Mouse (Mus musculus): ENCODE measurements around the gene Ifng. TPM values are rescaled to one million over a fixed set of nuclear protein-coding genes. Genes with fewer than 3 reads are reported as not detected.
"Not testable (repeated sequence)": the region's sequence is repeated elsewhere in the genome, so short reads cannot be mapped to it uniquely, and the experiment has no call there.

The Ifng gene
- polyA plus RNA-seq, 1 experiment from 2014 or later: not detected

- H3K4me1 ChIP-seq (ENCODE audit: control insufficient read depth, insufficient read depth, low read length): no peaks in the 10 kb centered on the region
- H3K4me3 ChIP-seq (ENCODE audit: low read depth, low read length): no peak overlapping the region
- H3K9me3 ChIP-seq (replicated peaks; ENCODE audit: control insufficient read depth, low read length): no peaks in the 10 kb centered on the region
- DNase-seq (ENCODE audit: low spot score) (no peak), ATAC-seq (replicated peaks; ENCODE audit: insufficient number of reproducible peaks, low FRiP score, low TSS enrichment, low read depth) (no peak)
- H3K27ac ChIP-seq (replicated peaks; ENCODE audit: low read depth, low read length): no peak overlapping the region
- H3K27me3 ChIP-seq (ENCODE audit: control insufficient read depth, insufficient read depth, low read length): no peaks in the 10 kb centered on the region
- H3K36me3 ChIP-seq (replicated peaks; ENCODE audit: control insufficient read depth, insufficient read depth, low read depth, low read length): no peaks in the 10 kb centered on the region
- WGBS: 72% methylated on average over 6 of the region's 6 CpGs
- no peak overlapping the region for H3K9ac ChIP-seq (replicated peaks; ENCODE audit: low read length)
- no peak overlapping the region for H3K4me2 ChIP-seq (ENCODE audit: low read depth, low read length)
Observed at GRCm38 (mm10) chr10:118466481-118466880, 25.6 kb downstream of the Ifng start.

GRCm38 (mm10) chr10:118469047-118469446 is 28.2 kb downstream of the Ifng start:
- Histone ChIP-seq H3K9me3 (replicated peaks; ENCODE audit: control insufficient read depth, low read length) (no peaks in the 10 kb centered on the region), H3K9ac (replicated peaks; ENCODE audit: low read length) (no peak overlapping the region), H3K4me3 (ENCODE audit: low read depth, low read length) (no peak overlapping the region), H3K27ac (replicated peaks; ENCODE audit: low read depth, low read length) (no peak overlapping the region), H3K4me1 (ENCODE audit: control insufficient read depth, insufficient read depth, low read length) (no peaks in the 10 kb centered on the region), H3K27me3 (ENCODE audit: control insufficient read depth, insufficient read depth, low read length) (no peaks in the 10 kb centered on the region), H3K4me2 (ENCODE audit: low read depth, low read length) (no peak overlapping the region), H3K36me3 (replicated peaks; ENCODE audit: control insufficient read depth, insufficient read depth, low read depth, low read length) (no peaks in the 10 kb centered on the region)
- no peak for DNase-seq (ENCODE audit: low spot score)
- no peak for ATAC-seq (replicated peaks; ENCODE audit: insufficient number of reproducible peaks, low FRiP score, low TSS enrichment, low read depth)
- 82% methylated on average over 3 of the region's 3 CpGs for WGBS

- Histone ChIP-seq H3K9me3 (replicated peaks; ENCODE audit: control insufficient read depth, low read length) (no peaks in the 10 kb centered on the region), H3K36me3 (replicated peaks; ENCODE audit: control insufficient read depth, insufficient read depth, low read depth, low read length) (no peaks in the 10 kb centered on the region), H3K4me3 (ENCODE audit: low read depth, low read length) (no peak overlapping the region), H3K27ac (replicated peaks; ENCODE audit: low read depth, low read length) (no peak overlapping the region), H3K27me3 (ENCODE audit: control insufficient read depth, insufficient read depth, low read length) (no peaks in the 10 kb centered on the region), H3K4me1 (ENCODE audit: control insufficient read depth, insufficient read depth, low read length) (no peaks in the 10 kb centered on the region), H3K4me2 (ENCODE audit: low read depth, low read length) (no peak overlapping the region), H3K9ac (replicated peaks; ENCODE audit: low read length) (no peak overlapping the region)
- DNase-seq (ENCODE audit: low spot score) (no peak), ATAC-seq (replicated peaks; ENCODE audit: insufficient number of reproducible peaks, low FRiP score, low TSS enrichment, low read depth) (no peak)
- WGBS: 77% methylated on average over 13 of the region's 13 CpGs
Observed at GRCm38 (mm10) chr10:118470296-118470957, 29.6 kb downstream of the Ifng start.

GRCm38 (mm10) chr10:118472846-118473245 is 32.0 kb downstream of the Ifng start:
- WGBS: 76% methylated on average over 1 of the region's 1 CpGs
- not testable (repeated sequence) for ATAC-seq (replicated peaks; ENCODE audit: insufficient number of reproducible peaks, low FRiP score, low TSS enrichment, low read depth); DNase-seq (ENCODE audit: low spot score); H3K4me3 ChIP-seq (ENCODE audit: low read depth, low read length); H3K9me3 ChIP-seq (replicated peaks; ENCODE audit: control insufficient read depth, low read length); H3K4me2 ChIP-seq (ENCODE audit: low read depth, low read length); H3K27me3 ChIP-seq (ENCODE audit: control insufficient read depth, insufficient read depth, low read length); H3K27ac ChIP-seq (replicated peaks; ENCODE audit: low read depth, low read length); H3K9ac ChIP-seq (replicated peaks; ENCODE audit: low read length); H3K4me1 ChIP-seq (ENCODE audit: control insufficient read depth, insufficient read depth, low read length); H3K36me3 ChIP-seq (replicated peaks; ENCODE audit: control insufficient read depth, insufficient read depth, low read depth, low read length)

GRCm38 (mm10) chr10:118476696-118477095 is 35.9 kb downstream of the Ifng start:
- ATAC-seq (replicated peaks; ENCODE audit: insufficient number of reproducible peaks, low FRiP score, low TSS enrichment, low read depth): no peak
- no peak for DNase-seq (ENCODE audit: low spot score)
- no peak overlapping the region for H3K4me2 ChIP-seq (ENCODE audit: low read depth, low read length)
- H3K9me3 ChIP-seq (replicated peaks; ENCODE audit: control insufficient read depth, low read length): no peaks in the 10 kb centered on the region
- H3K4me1 ChIP-seq (ENCODE audit: control insufficient read depth, insufficient read depth, low read length): no peaks in the 10 kb centered on the region
- no peak overlapping the region for H3K9ac ChIP-seq (replicated peaks; ENCODE audit: low read length)
- no peak overlapping the region for H3K27ac ChIP-seq (replicated peaks; ENCODE audit: low read depth, low read length)
- no peaks in the 10 kb centered on the region for H3K36me3 ChIP-seq (replicated peaks; ENCODE audit: control insufficient read depth, insufficient read depth, low read depth, low read length)
- 88% methylated on average over 2 of the region's 2 CpGs for WGBS
- H3K4me3 ChIP-seq (ENCODE audit: low read depth, low read length): no peak overlapping the region
- no peaks in the 10 kb centered on the region for H3K27me3 ChIP-seq (ENCODE audit: control insufficient read depth, insufficient read depth, low read length)

- DNase-seq (ENCODE audit: low spot score) (no peak), ATAC-seq (replicated peaks; ENCODE audit: insufficient number of reproducible peaks, low FRiP score, low TSS enrichment, low read depth) (no peak)
- Histone ChIP-seq H3K27me3 (ENCODE audit: control insufficient read depth, insufficient read depth, low read length) (no peaks in the 10 kb centered on the region), H3K4me1 (ENCODE audit: control insufficient read depth, insufficient read depth, low read length) (no peaks in the 10 kb centered on the region), H3K27ac (replicated peaks; ENCODE audit: low read depth, low read length) (no peak overlapping the region), H3K9me3 (replicated peaks; ENCODE audit: control insufficient read depth, low read length) (no peaks in the 10 kb centered on the region), H3K9ac (replicated peaks; ENCODE audit: low read length) (no peak overlapping the region), H3K36me3 (replicated peaks; ENCODE audit: control insufficient read depth, insufficient read depth, low read depth, low read length) (no peaks in the 10 kb centered on the region), H3K4me2 (ENCODE audit: low read depth, low read length) (no peak overlapping the region), H3K4me3 (ENCODE audit: low read depth, low read length) (no peak overlapping the region)
- WGBS: 90% methylated on average over 2 of the region's 2 CpGs
Observed at GRCm38 (mm10) chr10:118477297-118477696, 36.5 kb downstream of the Ifng start.

- H3K4me2 ChIP-seq (ENCODE audit: low read depth, low read length): no peak overlapping the region
- no peaks in the 10 kb centered on the region for H3K4me1 ChIP-seq (ENCODE audit: control insufficient read depth, insufficient read depth, low read length)
- no peak overlapping the region for H3K9ac ChIP-seq (replicated peaks; ENCODE audit: low read length)
- WGBS: 64% methylated on average over 4 of the region's 4 CpGs
- no peaks in the 10 kb centered on the region for H3K36me3 ChIP-seq (replicated peaks; ENCODE audit: control insufficient read depth, insufficient read depth, low read depth, low read length)
- no peak overlapping the region for H3K4me3 ChIP-seq (ENCODE audit: low read depth, low read length)
- no peak for DNase-seq (ENCODE audit: low spot score)
- no peak overlapping the region for H3K27ac ChIP-seq (replicated peaks; ENCODE audit: low read depth, low read length)
- no peaks in the 10 kb centered on the region for H3K27me3 ChIP-seq (ENCODE audit: control insufficient read depth, insufficient read depth, low read length)
- no peaks in the 10 kb centered on the region for H3K9me3 ChIP-seq (replicated peaks; ENCODE audit: control insufficient read depth, low read length)
- ATAC-seq (replicated peaks; ENCODE audit: insufficient number of reproducible peaks, low FRiP score, low TSS enrichment, low read depth): no peak
Observed at GRCm38 (mm10) chr10:118479244-118479643, 38.4 kb downstream of the Ifng start.

GRCm38 (mm10) chr10:118480118-118480517 is 39.3 kb downstream of the Ifng start:
- Histone ChIP-seq H3K9me3 (replicated peaks; ENCODE audit: control insufficient read depth, low read length) (no peaks in the 10 kb centered on the region), H3K4me1 (ENCODE audit: control insufficient read depth, insufficient read depth, low read length) (no peaks in the 10 kb centered on the region), H3K4me2 (ENCODE audit: low read depth, low read length) (no peak overlapping the region), H3K9ac (replicated peaks; ENCODE audit: low read length) (no peak overlapping the region), H3K27ac (replicated peaks; ENCODE audit: low read depth, low read length) (no peak overlapping the region), H3K36me3 (replicated peaks; ENCODE audit: control insufficient read depth, insufficient read depth, low read depth, low read length) (no peaks in the 10 kb centered on the region), H3K27me3 (ENCODE audit: control insufficient read depth, insufficient read depth, low read length) (no peaks in the 10 kb centered on the region), H3K4me3 (ENCODE audit: low read depth, low read length) (no peak overlapping the region)
- no peak for DNase-seq (ENCODE audit: low spot score)
- ATAC-seq (replicated peaks; ENCODE audit: insufficient number of reproducible peaks, low FRiP score, low TSS enrichment, low read depth): no peak
- WGBS: 94% methylated on average over 5 of the region's 5 CpGs
